29 mouse cellular contexts compared by ENCODE assay signal in the genomic region with DNA sequence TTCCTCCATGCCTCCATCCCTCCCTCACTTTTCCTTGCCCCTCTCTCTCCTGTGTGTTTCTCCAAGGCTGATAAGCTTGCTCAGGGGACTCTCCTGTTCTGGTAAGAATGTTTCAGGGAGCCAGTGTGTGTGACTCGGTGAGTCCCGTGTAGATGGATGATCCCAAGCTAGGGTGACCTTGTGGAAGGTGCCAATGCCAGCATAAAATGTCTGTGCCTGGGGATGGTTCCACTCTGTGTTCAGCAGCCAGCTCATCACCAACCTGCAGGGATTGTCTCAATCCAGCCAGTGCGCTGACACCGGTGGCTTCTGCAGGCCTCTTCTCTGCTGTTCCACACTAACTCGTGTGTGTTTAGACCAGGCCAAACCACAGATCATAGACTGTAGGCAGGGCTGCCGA. TPM values are rescaled to one million over a fixed set of nuclear protein-coding genes. Genes with fewer than 3 reads are reported as not detected.
A peak's percentile ranks its signal among the peaks of the same experiment; 100 is the strongest.
DNase-seq lines count a peak whose midpoint lies in the region; ATAC-seq and TF ChIP-seq lines count a peak whose summit lies in the region.
"Had no signal": no experiment of that assay in that cellular context is flagged by ENCODE, and none has a peak within 500 bp of the region (broad histone marks: within the 10 kb centered on the region; RNA-seq: fewer than 3 reads in every experiment).

No protein-coding gene starts in this region.

- no peak for DNase-seq in gastrocnemius, adult 2 months
- no peak for DNase-seq in gastrocnemius, postnatal 14 days
- DNase-seq in heart, adult 9 months (ENCODE audit: low spot score in 2 of 2), result no peak
- no peak for DNase-seq in liver
- no peak for DNase-seq in liver, embryonic 14.5 days (ENCODE audit: low read depth in 3 of 3, low spot score in 3 of 3)
- no peak for DNase-seq in spleen, postnatal 14 days (ENCODE audit: low spot score in 2 of 2)
- DNase-seq: adrenal gland, postnatal 25 days; cerebellum, adult 18-20 months; cerebellum, postnatal 10 days; forebrain, postnatal 0 days; gastrocnemius, postnatal 10 days; kidney, adult 2 months; kidney, postnatal 36 days; left cerebral cortex, postnatal 4 days; lung, adult 2 months; lung, postnatal 10 days; retina, postnatal 1 day; right cerebral cortex, postnatal 14 days had no signal

- H3K4me1 ChIP-seq in heart, embryonic 13.5 days, result peaks cover 74% of the 10 kb centered on the region
- peaks cover 82% of the 10 kb centered on the region for H3K4me1 ChIP-seq in liver, embryonic 12.5 days
- peaks cover 27 to 50% of the 10 kb centered on the region in 2 experiments for H3K4me1 ChIP-seq in liver, embryonic 14.5 days (replicated peaks; ENCODE audit: control insufficient read depth in 2 of 2, insufficient read depth in 2 of 2, low read length in 1 of 2)
- H3K4me1 ChIP-seq: midbrain, embryonic 15.5 days; neural tube, embryonic 15.5 days; stomach, embryonic 15.5 days had no signal

- intact Hi-C loops in gastrocnemius, adult 2 months (cut with DNase I), result no loop called here
- intact Hi-C loops in gastrocnemius, postnatal 14 days (cut with DNase I; ENCODE audit: low total_unique reads), result no loop called here

- 64% methylated on average over 6 of the region's 6 CpGs for WGBS in heart, embryonic 13.5 days
- 62% methylated on average over 6 of the region's 6 CpGs for WGBS in liver, embryonic 12.5 days (ENCODE audit: insufficient replicate concordance)
- WGBS in liver, embryonic 14.5 days (ENCODE audit: insufficient replicate concordance), result 63% methylated on average over 6 of the region's 6 CpGs

- TF ChIP-seq CTCF in gastrocnemius, adult 2 months (IDR thresholded peaks at IDR 0.05), result no peak
- no peak for TF ChIP-seq CTCF in liver, embryonic 14.5 days (IDR thresholded peaks at IDR 0.05; ENCODE audit: low read depth)

- no peaks in the 10 kb centered on the region; the same call in 1 of the 2 replicates for H3K27me3 ChIP-seq in heart, embryonic 13.5 days (replicated peaks)
- H3K27me3 ChIP-seq in liver, embryonic 12.5 days (replicated peaks), result no peaks in the 10 kb centered on the region
- no peaks in the 10 kb centered on the region for H3K27me3 ChIP-seq in liver, embryonic 14.5 days (ENCODE audit: control insufficient read depth, insufficient read depth, low read length)
- H3K27me3 ChIP-seq: hindbrain, embryonic 12.5 days; intestine, embryonic 15.5 days; midbrain, embryonic 15.5 days; neural tube, embryonic 15.5 days; stomach, embryonic 15.5 days had no signal

- H3K36me3 ChIP-seq in heart, embryonic 13.5 days, result 0 out of 2 replicates have a peak, but pooled peaks cover 3% of the 10 kb centered on the region
- H3K36me3 ChIP-seq in liver, embryonic 12.5 days, result 0 out of 2 replicates have a peak, but pooled peaks cover 3% of the 10 kb centered on the region
- no peaks in the 10 kb centered on the region for H3K36me3 ChIP-seq in liver, embryonic 14.5 days (replicated peaks; ENCODE audit: control insufficient read depth, insufficient read depth, low read depth)
- H3K36me3 ChIP-seq: hindbrain, embryonic 12.5 days; intestine, embryonic 15.5 days; midbrain, embryonic 10.5 days; midbrain, embryonic 15.5 days; neural tube, embryonic 15.5 days; stomach, embryonic 15.5 days had no signal

- no peaks in the 10 kb centered on the region for H3K9me3 ChIP-seq in heart, embryonic 13.5 days
- H3K9me3 ChIP-seq in liver, embryonic 12.5 days (replicated peaks), result no peaks in the 10 kb centered on the region
- H3K9me3 ChIP-seq in liver, embryonic 14.5 days (ENCODE audit: control insufficient read depth, low read length), result no peaks in the 10 kb centered on the region
- H3K9me3 ChIP-seq: hindbrain, embryonic 12.5 days; intestine, embryonic 15.5 days; midbrain, embryonic 10.5 days; midbrain, embryonic 15.5 days; neural tube, embryonic 15.5 days; stomach, embryonic 15.5 days had no signal

- TF ChIP-seq EP300 in liver, embryonic 14.5 days (IDR thresholded peaks at IDR 0.05; ENCODE audit: low read depth), result no peak

- no peak overlapping the region for H3K4me2 ChIP-seq in heart, embryonic 13.5 days
- H3K4me2 ChIP-seq in liver, embryonic 12.5 days, result peak overlapping the region; percentile 83; the same call in 1 of the 2 replicates
- H3K4me2 ChIP-seq in liver, embryonic 14.5 days (ENCODE audit: low read depth), result peak overlapping the region; percentile 92; the same call in 1 of the 2 replicates
- H3K4me2 ChIP-seq: hindbrain, embryonic 12.5 days; intestine, embryonic 15.5 days; midbrain, embryonic 15.5 days; neural tube, embryonic 15.5 days; stomach, embryonic 15.5 days had no signal

- peak overlapping the region; percentile 50 for H3K4me3 ChIP-seq in gastrocnemius, adult 2 months
- no peak overlapping the region for H3K4me3 ChIP-seq in heart, embryonic 13.5 days
- H3K4me3 ChIP-seq in liver, embryonic 12.5 days, result no peak overlapping the region
- H3K4me3 ChIP-seq in liver, embryonic 14.5 days (ENCODE audit: insufficient read depth in 1 of 2, low read depth in 2 of 2, low read length in 2 of 2), result no peak overlapping the region
- H3K4me3 ChIP-seq: hindbrain, embryonic 12.5 days; intestine, embryonic 15.5 days; layer of hippocampus, adult 2 months; midbrain, embryonic 10.5 days; midbrain, embryonic 15.5 days; neural tube, embryonic 15.5 days; stomach, embryonic 15.5 days had no signal

- H3K9ac ChIP-seq in heart, embryonic 13.5 days, result peak overlapping the region; percentile 14; the same call in 1 of the 2 replicates
- H3K9ac ChIP-seq in liver, embryonic 12.5 days, result no peak overlapping the region
- H3K9ac ChIP-seq in liver, embryonic 14.5 days (replicated peaks), result no peak overlapping the region
- H3K9ac ChIP-seq: forebrain, postnatal 0 days; hindbrain, embryonic 12.5 days; intestine, embryonic 15.5 days; midbrain, embryonic 15.5 days; neural tube, embryonic 15.5 days; stomach, embryonic 15.5 days had no signal

- no peak for ATAC-seq in heart, embryonic 13.5 days (ENCODE audit: extremely low read depth, insufficient number of reproducible peaks, low FRiP score, low TSS enrichment)
- no peak for ATAC-seq in liver, embryonic 12.5 days
- no peak for ATAC-seq in liver, embryonic 14.5 days (ENCODE audit: insufficient read depth)
- ATAC-seq: forebrain, postnatal 0 days; hindbrain, postnatal 0 days; intestine, embryonic 15.5 days had no signal

- H3K27ac ChIP-seq in gastrocnemius, adult 2 months, result peak overlapping the region; percentile 92
- H3K27ac ChIP-seq in heart, embryonic 13.5 days (replicated peaks), result peak overlapping the region; percentile 94
- H3K27ac ChIP-seq in liver, embryonic 12.5 days, result peak overlapping the region; percentile 99
- no peak overlapping the region for H3K27ac ChIP-seq in liver, embryonic 14.5 days
- H3K27ac ChIP-seq: hindbrain, embryonic 12.5 days; hindbrain, postnatal 0 days; intestine, embryonic 15.5 days; layer of hippocampus, adult 2 months; macrophage; midbrain, embryonic 10.5 days; midbrain, embryonic 15.5 days; neural tube, embryonic 15.5 days; stomach, embryonic 15.5 days had no signal

RNA-seq across cellular contexts. Expression of a gene that starts 12.0 kb away (rescaled TPM):
- 100 to 1,000 TPM in 1 of 2 experiments, 10 to 100 TPM in 1; 75.0 to 118 TPM for total RNA-seq in gastrocnemius, adult 2 months (2021)
- 10 to 100 TPM; 60.0 to 61.8 TPM for total RNA-seq in gastrocnemius, postnatal 14 days (2021)
- 12.1 and 14.0 TPM in 2 replicates for polyA plus RNA-seq in heart, embryonic 13.5 days (2015; fragmentation: Nextera tagmentation; extraction: Ambion mirVana)
- 39.7 and 42.4 TPM in 2 replicates for polyA plus RNA-seq in liver, embryonic 12.5 days (2016; fragmentation: Nextera tagmentation; extraction: Ambion mirVana)
- polyA plus RNA-seq in liver, embryonic 14.5 days (2012; rRNA removed), result 23.5 and 25.3 TPM in 2 replicates
- 27.6 and 30.6 TPM in 2 replicates for polyA plus RNA-seq in liver, embryonic 14.5 days (2014; fragmentation: Nextera tagmentation; extraction: Ambion mirVana)
